Mouse (Mus musculus): ENCODE results near the gene Atf2. TPM values are rescaled to one million over a fixed set of nuclear protein-coding genes. Genes with fewer than 3 reads are reported as not detected.

Gene Atf2
- total and polyA plus RNA-seq, 3 experiments = 7.7 to 94.2 (median 73.3) TPM

DNA sequence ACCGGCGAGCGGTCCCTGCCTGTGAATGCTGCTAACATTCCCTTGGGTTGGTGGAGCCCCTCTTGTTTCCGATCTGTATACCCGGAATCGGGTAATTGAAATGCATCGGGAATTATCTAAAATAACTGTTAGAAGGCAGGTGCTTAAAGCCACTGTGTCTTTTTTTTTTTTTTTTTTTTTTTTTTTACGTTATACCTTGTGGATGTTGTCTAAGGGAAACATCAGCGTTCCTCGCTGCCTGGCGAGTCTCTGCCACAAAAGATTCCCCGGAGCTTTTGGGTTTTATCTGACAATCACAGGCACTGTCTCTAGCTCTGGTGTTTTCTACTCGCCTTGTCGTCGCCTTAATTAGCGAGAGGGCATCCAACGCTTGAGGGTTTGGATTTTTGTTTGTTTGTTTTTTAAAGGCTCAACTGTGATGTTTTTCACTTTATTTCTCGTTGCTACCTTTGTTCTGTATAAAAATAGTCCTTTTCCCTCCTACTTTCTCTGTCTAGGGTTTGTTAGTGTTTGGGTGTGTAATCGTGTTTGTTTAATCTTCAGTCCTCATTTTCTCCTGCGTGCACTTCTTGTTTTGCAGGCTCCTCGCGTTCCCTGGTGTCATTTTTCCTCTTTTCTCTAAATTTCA, 116.6 kb downstream of the Atf2 start:
- DNase-seq = no peak

DNA sequence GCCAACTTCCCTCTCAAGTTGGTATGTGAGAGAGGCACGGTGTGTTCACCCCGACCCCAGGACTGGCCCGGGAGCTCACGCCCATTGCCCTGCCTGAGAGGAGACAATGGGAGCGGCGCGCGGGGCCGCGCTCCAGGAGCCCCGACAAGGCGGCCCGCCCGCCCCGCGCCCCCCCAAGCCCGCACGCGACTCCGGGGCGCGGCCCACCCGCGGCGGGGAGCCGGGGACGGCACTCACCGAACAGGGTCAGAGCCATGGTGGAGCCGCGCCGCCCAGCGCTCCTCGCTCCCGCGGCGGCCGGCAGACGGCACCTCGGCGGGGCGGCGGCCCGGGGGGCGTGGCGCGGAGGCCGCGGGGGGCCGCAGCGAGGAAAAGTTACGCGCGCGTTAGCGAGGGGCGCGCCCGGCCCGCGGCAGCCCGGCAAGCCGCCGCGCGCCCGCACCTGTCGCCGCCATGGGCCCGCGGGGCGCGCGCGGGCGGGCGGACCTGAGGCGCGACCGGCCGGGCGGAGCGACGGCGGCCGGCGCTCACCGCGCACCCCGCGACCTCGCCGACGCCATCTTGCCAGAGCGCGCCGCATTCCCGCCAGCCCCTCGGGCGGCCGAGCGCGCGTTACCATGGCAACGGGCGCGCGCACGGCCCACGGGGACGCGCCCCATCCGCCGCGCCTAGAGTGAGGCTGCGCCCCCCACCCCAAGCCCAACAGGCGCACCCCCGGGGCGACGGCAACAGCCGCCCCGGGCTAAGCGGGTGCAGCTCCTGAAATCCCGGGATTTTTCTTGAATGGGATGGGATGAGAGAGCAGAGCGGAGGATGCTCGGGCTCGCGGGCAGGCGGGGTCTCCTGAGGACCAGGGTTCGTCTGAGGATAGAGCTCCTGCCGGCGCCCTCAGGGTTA, 117.4 kb downstream of the Atf2 start, which contains the start of gene Chn1:
Gene Chn1, minus strand, starts transcription at position 561 of the 897 bp plus-strand sequence.
- DNase-seq = peak; percentile 81

DNA sequence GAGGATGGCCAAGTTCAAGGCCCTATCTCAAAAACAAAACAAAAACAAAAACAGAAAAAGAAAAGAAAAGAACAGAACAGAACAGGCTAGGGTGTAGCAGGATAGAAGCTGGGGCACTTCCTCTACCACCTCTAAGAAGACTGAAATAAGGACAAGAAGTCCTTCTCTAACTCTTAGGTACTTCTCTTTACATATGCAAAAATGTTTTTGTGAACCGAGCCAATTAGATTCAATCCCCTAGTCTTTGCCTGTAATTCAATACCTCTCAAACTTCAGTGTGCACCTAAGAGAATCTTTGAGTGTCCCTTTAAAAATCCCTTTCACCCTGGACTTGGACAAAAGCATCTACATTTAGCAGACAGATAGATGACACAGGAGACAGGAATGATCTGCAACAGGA, 119.5 kb downstream of the Atf2 start:
- DNase-seq = no peak

DNA sequence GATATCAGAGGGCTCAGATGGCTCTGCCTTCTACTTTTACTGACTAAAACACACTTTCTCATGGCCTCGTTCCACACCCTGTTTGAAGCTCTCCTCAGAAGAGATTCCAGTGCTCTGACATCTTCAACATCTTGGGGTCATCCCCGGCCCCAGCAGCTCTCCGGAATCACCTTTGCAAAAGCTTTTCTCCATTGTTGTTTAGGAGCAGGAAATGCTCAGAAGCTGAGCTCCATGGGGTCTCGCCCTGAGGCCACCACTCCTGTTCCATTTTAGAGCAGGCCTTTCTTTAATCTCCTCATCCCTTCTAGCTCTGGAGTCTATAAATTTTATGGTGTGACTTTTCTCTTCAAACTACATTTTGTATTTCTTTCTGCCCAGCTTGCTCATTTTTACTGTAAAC, 123.8 kb downstream of the Atf2 start:
- no peak for DNase-seq

Other genes starting within 250 kb of the Atf2 start
- gene Chn1, start 117.3 kb downstream of the Atf2 start, total RNA-seq (2021) = 10 to 100 TPM; 13.2 to 14.1 TPM
- 5.1 and 6.9 TPM in 2 replicates for gene Chn1, start 117.3 kb downstream of the Atf2 start, polyA plus RNA-seq (2012; rRNA removed)
- 100 to 1,000 TPM; 595 to 604 TPM for gene Atp5g3, start 18.7 kb upstream of the Atf2 start, total RNA-seq (2021)
- gene Atp5g3, start 18.7 kb upstream of the Atf2 start, polyA plus RNA-seq (2012; rRNA removed) = 410 and 524 TPM in 2 replicates